8 mouse cellular contexts compared by ENCODE assay signal in genomic region chr2:93333241-93333816, GRCm38 (mm10). TPM values are rescaled to one million over a fixed set of nuclear protein-coding genes. Genes with fewer than 3 reads are reported as not detected.
DNase-seq lines count a peak whose midpoint lies in the region; ATAC-seq and TF ChIP-seq lines count a peak whose summit lies in the region.

No protein-coding gene starts in this region.

- TF ChIP-seq POLR2A in small intestine, adult 2 months (IDR thresholded peaks at IDR 0.05; ENCODE audit: low read depth, low read length), result no peak

- peak; percentile 76 for TF ChIP-seq CTCF in small intestine, adult 2 months (IDR thresholded peaks at IDR 0.05; ENCODE audit: extremely low read depth, insufficient read length, insufficient replicate concordance, low read depth, low read length)

- no peaks in the 10 kb centered on the region for H3K27me3 ChIP-seq in intestine, embryonic 16.5 days (replicated peaks; ENCODE audit: control insufficient read depth, insufficient read depth, low read length)
- H3K27me3 ChIP-seq in limb, embryonic 10.5 days (ENCODE audit: low read depth, poor library complexity, severe bottlenecking), result peaks cover 32% of the 10 kb centered on the region
- peaks cover 15% of the 10 kb centered on the region for H3K27me3 ChIP-seq in midbrain, embryonic 12.5 days
- H3K27me3 ChIP-seq in small intestine, adult 2 months (ENCODE audit: control insufficient read depth, insufficient read depth, low read length), result peaks cover 12% of the 10 kb centered on the region; the same call in 1 of the 2 replicates

- peak; percentile 70 for ATAC-seq in intestine, embryonic 16.5 days
- ATAC-seq in midbrain, embryonic 12.5 days (ENCODE audit: low FRiP score, low read depth), result peak; percentile 72

- peak; percentile 94 for DNase-seq in adrenal gland, postnatal 25 days
- peak; percentile 91 for DNase-seq in embryo, embryonic 9.5 days (ENCODE audit: extremely low spot score)
- DNase-seq in gastrocnemius, postnatal 4 days (ENCODE audit: low spot score in 2 of 2), result peak; percentile 82 to 89
- peak; percentile 95 for DNase-seq in limb, embryonic 10.5 days (ENCODE audit: low spot score)
- no peak for DNase-seq in adipocyte (ENCODE audit: low spot score)

- peak overlapping the region; percentile 69 for H3K4me3 ChIP-seq in intestine, embryonic 16.5 days (ENCODE audit: low read length)
- H3K4me3 ChIP-seq in limb, embryonic 10.5 days, result peak overlapping the region; percentile 73
- H3K4me3 ChIP-seq in midbrain, embryonic 12.5 days, result peak overlapping the region; percentile 74
- H3K4me3 ChIP-seq in small intestine, adult 2 months (ENCODE audit: low read depth, low read length), result peak overlapping the region; percentile 79

- peak overlapping the region; percentile 82 for H3K9ac ChIP-seq in intestine, embryonic 16.5 days (ENCODE audit: low read depth, low read length)
- H3K9ac ChIP-seq in midbrain, embryonic 12.5 days (replicated peaks), result peak overlapping the region; percentile 81

- 0 out of 2 replicates have a peak overlapping the region, but pooled peaks have one; percentile 67 for H3K27ac ChIP-seq in intestine, embryonic 16.5 days (ENCODE audit: low read length)
- H3K27ac ChIP-seq in limb, embryonic 10.5 days, result peak overlapping the region; percentile 82
- H3K27ac ChIP-seq in midbrain, embryonic 12.5 days (replicated peaks), result peak overlapping the region; percentile 79
- 0 out of 2 replicates have a peak overlapping the region, but pooled peaks have one; percentile 16 for H3K27ac ChIP-seq in small intestine, adult 2 months (ENCODE audit: insufficient read depth, low read depth, low read length)

- 2% methylated on average over 29 of the region's 29 CpGs for WGBS in intestine, embryonic 16.5 days
- WGBS in limb, embryonic 10.5 days, result 3% methylated on average over 29 of the region's 29 CpGs
- under 1% methylated on average over 29 of the region's 29 CpGs for WGBS in midbrain, embryonic 12.5 days
- 1% methylated on average over 29 of the region's 29 CpGs for WGBS in small intestine, adult 2 months

- peaks cover 12% of the 10 kb centered on the region for H3K4me1 ChIP-seq in intestine, embryonic 16.5 days (ENCODE audit: control insufficient read depth, insufficient read depth, low read length)
- H3K4me1 ChIP-seq in limb, embryonic 10.5 days, result peaks cover 33% of the 10 kb centered on the region
- H3K4me1 ChIP-seq in midbrain, embryonic 12.5 days, result peaks cover 55% of the 10 kb centered on the region
- peaks cover 5% of the 10 kb centered on the region for H3K4me1 ChIP-seq in small intestine, adult 2 months (ENCODE audit: control insufficient read depth, insufficient read depth, insufficient read length, low read length)

- no peaks in the 10 kb centered on the region for H3K9me3 ChIP-seq in intestine, embryonic 16.5 days (ENCODE audit: control insufficient read depth, low read length)
- no peaks in the 10 kb centered on the region for H3K9me3 ChIP-seq in limb, embryonic 10.5 days (replicated peaks)
- no peaks in the 10 kb centered on the region for H3K9me3 ChIP-seq in midbrain, embryonic 12.5 days

- H3K4me2 ChIP-seq in intestine, embryonic 16.5 days (ENCODE audit: low read depth, low read length), result peak overlapping the region; percentile 94
- peak overlapping the region; percentile 98 for H3K4me2 ChIP-seq in midbrain, embryonic 12.5 days (replicated peaks)

- H3K36me3 ChIP-seq in intestine, embryonic 16.5 days (ENCODE audit: control insufficient read depth, insufficient read depth, low read length), result no peaks in the 10 kb centered on the region
- H3K36me3 ChIP-seq in limb, embryonic 10.5 days, result no peaks in the 10 kb centered on the region
- no peaks in the 10 kb centered on the region for H3K36me3 ChIP-seq in midbrain, embryonic 12.5 days
- H3K36me3 ChIP-seq in small intestine, adult 2 months (ENCODE audit: control insufficient read depth, insufficient read depth, low read length), result no peaks in the 10 kb centered on the region

RNA-seq across cellular contexts. Expression of gene Tspan18, which starts 1.0 kb away (rescaled TPM):
- total RNA-seq in adrenal gland, postnatal 25 days (2021), result 55.1 TPM in 2 replicates
- 10 to 100 TPM; 26.3 to 26.9 TPM for total RNA-seq in gastrocnemius, postnatal 4 days (2021)
- polyA plus RNA-seq in intestine, embryonic 16.5 days (2015; fragmentation: Nextera tagmentation; extraction: Ambion mirVana), result 19.5 and 19.6 TPM in 2 replicates
- 9.9 and 13.4 TPM in 2 replicates for polyA plus RNA-seq in limb, embryonic 10.5 days (2016; fragmentation: Nextera tagmentation; extraction: Ambion mirVana)
- 24.6 and 34.1 TPM in 2 replicates for polyA plus RNA-seq in midbrain, embryonic 12.5 days (2016; fragmentation: Nextera tagmentation; extraction: Ambion mirVana)
- 6.7 and 14.1 TPM in 2 replicates for polyA plus RNA-seq in small intestine, adult 2 months (2012; rRNA removed)

Comparison
In these comparisons a context has a peak if more than half of its experiments do, and no peak if none do; other contexts are left out.
1. H3K27ac ChIP-seq: peak in every context shown above with its lines; median percentile 82 in limb, embryonic 10.5 days; 79 in midbrain, embryonic 12.5 days; 67 in intestine, embryonic 16.5 days; 16 in small intestine, adult 2 months.